Mouse (Mus musculus) E14TG2a.4 (cell line): ENCODE results near the gene Spata6.

Experiments used
- H3K27me3 ChIP-seq: 2 replicates; pipeline ENCODE4 v1.6.1; 2014; ENCODE audit warnings: low read length, control low read depth; ENCODE audit not compliant: insufficient read depth
- H3K36me3 ChIP-seq: 2 replicates; pipeline ENCODE4 v1.6.1; 2014; ENCODE audit warnings: low read length, control low read depth; ENCODE audit not compliant: insufficient read depth
- H3K4me1 ChIP-seq: replicated peaks from 2 replicates; pipeline ENCODE4 v1.6.1; 2014; ENCODE audit warnings: low read depth, low read length, control low read depth
- H3K4me3 ChIP-seq: replicated peaks from 2 replicates; pipeline ENCODE4 v1.5.1; 2014; ENCODE audit warnings: mild to moderate bottlenecking, low read length
- H3K9me3 ChIP-seq: 2 replicates; pipeline ENCODE4 v1.6.1; 2014; ENCODE audit warnings: low read length, control low read depth
- CTCF ChIP-seq: conservative IDR thresholded peaks from 2 replicates; pipeline ENCODE4 v1.5.1; 2014; ENCODE audit warnings: low read length
- NANOG ChIP-seq: IDR thresholded peaks from 2 replicates; pipeline ENCODE4 v1.6.1; 2014; ENCODE audit warnings: borderline replicate concordance, low read length, mixed read lengths
- POU5F1 ChIP-seq: IDR thresholded peaks from 2 replicates; pipeline ENCODE4 v1.6.1; 2014; ENCODE audit warnings: low read length, borderline replicate concordance

The Spata6 gene

DNA sequence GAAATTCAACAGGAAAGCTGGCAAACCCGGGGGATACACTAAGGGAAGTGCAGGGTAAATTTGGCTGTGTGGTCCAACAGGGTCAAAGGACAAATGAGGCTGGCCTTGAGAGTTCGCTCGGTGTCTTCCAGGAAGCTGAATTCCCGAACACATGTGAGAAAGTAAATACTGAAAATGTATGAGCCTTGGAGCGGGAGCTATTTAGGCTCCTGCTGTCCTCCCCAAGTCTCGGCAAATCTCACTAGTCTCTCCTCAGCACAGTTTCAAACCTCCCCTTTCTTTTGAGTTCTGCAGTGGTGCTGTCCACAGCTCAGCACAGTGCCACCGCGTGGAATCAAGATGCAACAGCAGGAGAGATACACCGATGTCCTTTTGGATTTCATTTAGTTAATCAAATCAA, 32.8 kb upstream of the Spata6 start:
- no peak for TF ChIP-seq NANOG
- TF ChIP-seq CTCF, result peak; percentile 86
- no peaks in the 10 kb centered on the region for H3K36me3 ChIP-seq

GRCm38 (mm10) chr4:111687613-111688012, 32.2 kb upstream of the Spata6 start:
- peaks cover 49% of the 10 kb centered on the region for H3K4me1 ChIP-seq
- H3K36me3 ChIP-seq, result no peaks in the 10 kb centered on the region
- H3K27me3 ChIP-seq, result peaks cover 7% of the 10 kb centered on the region; the same call in 1 of the 2 replicates
- TF ChIP-seq POU5F1 (no peak), CTCF (peak; percentile 92)
- 0 out of 2 replicates have a peak overlapping the region, but pooled peaks have one; percentile 13 for H3K4me3 ChIP-seq
- H3K9me3 ChIP-seq, result no peaks in the 10 kb centered on the region

More for the DNA sequence above, 32.8 kb upstream of the Spata6 start:
- H3K4me1 ChIP-seq, result peaks cover 56% of the 10 kb centered on the region
- H3K9me3 ChIP-seq, result no peaks in the 10 kb centered on the region
- peaks cover 7% of the 10 kb centered on the region; the same call in 1 of the 2 replicates for H3K27me3 ChIP-seq
- H3K4me3 ChIP-seq, result no peak overlapping the region

DNA sequence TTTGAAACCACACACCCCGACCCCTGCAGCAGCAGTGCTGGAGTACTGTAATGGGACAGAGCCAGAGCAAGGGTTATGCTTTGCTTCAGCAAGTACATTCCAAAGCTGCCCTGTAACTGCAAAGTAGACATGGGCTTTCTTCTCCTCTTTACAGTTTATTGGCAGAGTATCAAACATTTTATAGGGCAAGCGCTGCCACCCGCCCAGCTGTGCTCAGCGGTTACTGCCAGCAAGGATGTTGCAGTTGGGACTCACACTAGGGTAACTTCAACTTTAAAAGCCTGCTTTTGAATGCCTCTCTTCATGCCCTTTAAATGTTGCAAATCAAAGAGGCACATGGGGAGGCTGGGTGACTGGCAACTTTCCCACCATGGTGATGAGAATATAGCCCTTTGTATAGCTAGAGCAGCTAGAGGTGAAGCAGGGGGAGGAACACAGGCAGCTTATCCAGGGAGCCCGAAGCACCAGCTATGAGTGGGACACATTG, 28.7 kb upstream of the Spata6 start:
- Histone ChIP-seq H3K4me3 (no peak overlapping the region), H3K4me1 (peaks cover 25% of the 10 kb centered on the region), H3K36me3 (no peaks in the 10 kb centered on the region), H3K9me3 (peaks cover 14% of the 10 kb centered on the region), H3K27me3 (peaks cover 7% of the 10 kb centered on the region; the same call in 1 of the 2 replicates)
- TF ChIP-seq CTCF (no peak), POU5F1 (no peak), NANOG (no peak)

DNA sequence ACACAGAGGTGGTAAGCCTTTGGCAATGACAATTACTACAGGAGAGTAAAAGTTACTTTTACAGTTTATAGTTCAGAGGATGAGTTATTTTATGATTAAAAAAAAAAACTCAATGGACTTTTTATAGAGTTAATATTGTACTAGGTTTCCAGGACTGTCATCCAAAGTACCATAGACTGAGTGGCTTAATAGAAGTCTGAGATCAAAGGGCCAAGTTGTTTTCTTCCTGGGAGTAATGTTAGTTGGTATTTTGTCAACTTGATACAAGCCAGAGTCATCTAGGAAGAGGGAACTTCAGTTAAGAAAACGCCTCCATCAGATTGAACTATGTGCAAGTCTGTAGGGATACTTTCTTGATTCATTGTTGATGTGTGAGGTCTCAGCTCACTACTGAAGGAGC, 18.4 kb upstream of the Spata6 start:
- TF ChIP-seq POU5F1 (no peak), CTCF (no peak), NANOG (no peak)
- Histone ChIP-seq H3K4me3 (no peak overlapping the region), H3K27me3 (no peaks in the 10 kb centered on the region), H3K9me3 (no peaks in the 10 kb centered on the region), H3K36me3 (no peaks in the 10 kb centered on the region), H3K4me1 (peaks cover 10% of the 10 kb centered on the region)

- Histone ChIP-seq H3K36me3 (no peaks in the 10 kb centered on the region), H3K27me3 (no peaks in the 10 kb centered on the region), H3K9me3 (no peaks in the 10 kb centered on the region), H3K4me1 (peaks cover 16% of the 10 kb centered on the region), H3K4me3 (no peak overlapping the region)
- TF ChIP-seq POU5F1 (no peak), CTCF (no peak), NANOG (no peak)
Observed at GRCm38 (mm10) chr4:111704126-111704525, 15.7 kb upstream of the Spata6 start.

DNA sequence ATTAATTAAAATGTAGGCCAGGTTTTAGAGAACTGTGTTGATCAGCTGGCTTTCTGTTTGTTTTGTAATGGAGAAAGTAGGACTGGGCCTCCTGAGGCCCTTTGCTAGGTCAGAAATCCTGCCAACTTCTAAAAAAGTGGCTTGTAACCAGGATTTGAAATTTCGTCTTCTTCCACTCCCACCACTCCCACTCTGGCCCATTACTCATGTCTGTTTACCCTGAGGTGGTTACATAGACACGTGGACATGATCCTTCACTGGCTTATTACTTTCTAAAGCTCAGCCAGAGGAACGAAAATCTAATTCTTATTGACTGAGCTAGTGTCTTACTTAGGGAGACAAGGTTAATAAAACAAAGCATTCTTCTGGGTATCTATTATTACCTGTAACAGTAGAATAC, 14.8 kb upstream of the Spata6 start:
- H3K4me1 ChIP-seq, result peaks cover 16% of the 10 kb centered on the region

GRCm38 (mm10) chr4:111719296-111719695, 488 bp upstream of the Spata6 start:
- Histone ChIP-seq H3K36me3 (no peaks in the 10 kb centered on the region), H3K27me3 (no peaks in the 10 kb centered on the region)
- TF ChIP-seq POU5F1, result no peak
- TF ChIP-seq NANOG, result no peak
- no peak for TF ChIP-seq CTCF

More for the DNA sequence above, 14.8 kb upstream of the Spata6 start:
- TF ChIP-seq CTCF (no peak), POU5F1 (no peak)
- Histone ChIP-seq H3K4me3 (no peak overlapping the region), H3K9me3 (no peaks in the 10 kb centered on the region), H3K36me3 (no peaks in the 10 kb centered on the region), H3K27me3 (no peaks in the 10 kb centered on the region)

DNA sequence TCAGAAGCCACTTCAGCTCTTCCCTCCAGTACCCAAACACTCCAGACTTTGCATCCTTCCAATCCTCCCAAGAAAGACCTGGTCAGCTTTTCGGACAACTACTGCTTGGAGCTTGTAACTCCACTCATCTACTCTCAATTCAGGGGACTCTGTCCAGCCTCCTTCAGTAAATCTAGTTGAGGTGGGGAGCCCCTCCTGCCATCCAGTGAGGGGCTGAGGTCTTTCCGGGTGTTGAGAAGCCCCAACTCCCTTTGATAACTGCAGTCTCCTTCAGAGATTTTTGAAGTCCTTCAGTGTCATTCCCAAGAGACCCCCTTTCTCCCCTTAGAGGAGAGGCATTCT, 849 bp downstream of the Spata6 start:
- H3K36me3 ChIP-seq, result no peaks in the 10 kb centered on the region
- no peaks in the 10 kb centered on the region for H3K9me3 ChIP-seq
- no peaks in the 10 kb centered on the region for H3K27me3 ChIP-seq
- H3K4me1 ChIP-seq, result peaks cover 18% of the 10 kb centered on the region
- TF ChIP-seq NANOG (no peak), POU5F1 (no peak), CTCF (no peak)
- peak overlapping the region; percentile 94 for H3K4me3 ChIP-seq

More at GRCm38 (mm10) chr4:111719296-111719695, 488 bp upstream of the Spata6 start:
- H3K9me3 ChIP-seq, result no peaks in the 10 kb centered on the region
- H3K4me1 ChIP-seq, result peaks cover 18% of the 10 kb centered on the region
- H3K4me3 ChIP-seq, result peak overlapping the region; percentile 94

GRCm38 (mm10) chr4:111721121-111721840, 1.5 kb downstream of the Spata6 start:
- H3K36me3 ChIP-seq, result no peaks in the 10 kb centered on the region
- no peaks in the 10 kb centered on the region for H3K27me3 ChIP-seq
- H3K4me1 ChIP-seq, result peaks cover 18% of the 10 kb centered on the region
- H3K9me3 ChIP-seq, result no peaks in the 10 kb centered on the region
- TF ChIP-seq CTCF (no peak), NANOG (no peak), POU5F1 (no peak)
- H3K4me3 ChIP-seq, result peak overlapping the region; percentile 94
